Mouse (Mus musculus) C2C12 (cell line): ENCODE measurements around the gene Csnk2a2.

Experiments used
- CEBPB ChIP-seq: IDR thresholded peaks from one replicate; pipeline ENCODE4 v1.6.1; 2011; ENCODE audit warnings: low read depth, mild to moderate bottlenecking, control low read depth, moderate library complexity
- CTCF ChIP-seq: IDR thresholded peaks from one replicate; pipeline ENCODE4 v1.5.1; 2011; ENCODE audit not compliant: control insufficient read depth, insufficient read depth, insufficient read length
- FOSL1 ChIP-seq: IDR thresholded peaks from one replicate; pipeline ENCODE4 v1.8.0; 2011; ENCODE audit warnings: mild to moderate bottlenecking, low read length; ENCODE audit not compliant: poor library complexity, insufficient read depth, severe bottlenecking
- MAX ChIP-seq: IDR thresholded peaks from one replicate; pipeline ENCODE4 v1.6.1; 2011; ENCODE audit warnings: mild to moderate bottlenecking, control low read depth
- MYOD1 ChIP-seq: IDR thresholded peaks from one replicate; pipeline ENCODE4 v1.6.1; 2011; ENCODE audit warnings: low read depth; ENCODE audit not compliant: control insufficient read depth, insufficient read length
- MYOG ChIP-seq: IDR thresholded peaks from one replicate; pipeline ENCODE4 v1.6.1; 2011; ENCODE audit not compliant: control insufficient read depth, insufficient read length; ENCODE audit errors: extremely low read depth
- USF1 ChIP-seq: IDR thresholded peaks from one replicate; pipeline ENCODE4 v1.6.1; 2011; ENCODE audit warnings: low read depth, mild to moderate bottlenecking, control low read depth, moderate library complexity

GRCm38 (mm10) chr8:95495444-95495843 lies 5.6 kb upstream of the Csnk2a2 start:
- TF ChIP-seq CTCF (no peak), MYOG (no peak), FOSL1 (no peak), MYOD1 (no peak), MAX (no peak), CEBPB (no peak), USF1 (no peak)
